In the genomic region with DNA sequence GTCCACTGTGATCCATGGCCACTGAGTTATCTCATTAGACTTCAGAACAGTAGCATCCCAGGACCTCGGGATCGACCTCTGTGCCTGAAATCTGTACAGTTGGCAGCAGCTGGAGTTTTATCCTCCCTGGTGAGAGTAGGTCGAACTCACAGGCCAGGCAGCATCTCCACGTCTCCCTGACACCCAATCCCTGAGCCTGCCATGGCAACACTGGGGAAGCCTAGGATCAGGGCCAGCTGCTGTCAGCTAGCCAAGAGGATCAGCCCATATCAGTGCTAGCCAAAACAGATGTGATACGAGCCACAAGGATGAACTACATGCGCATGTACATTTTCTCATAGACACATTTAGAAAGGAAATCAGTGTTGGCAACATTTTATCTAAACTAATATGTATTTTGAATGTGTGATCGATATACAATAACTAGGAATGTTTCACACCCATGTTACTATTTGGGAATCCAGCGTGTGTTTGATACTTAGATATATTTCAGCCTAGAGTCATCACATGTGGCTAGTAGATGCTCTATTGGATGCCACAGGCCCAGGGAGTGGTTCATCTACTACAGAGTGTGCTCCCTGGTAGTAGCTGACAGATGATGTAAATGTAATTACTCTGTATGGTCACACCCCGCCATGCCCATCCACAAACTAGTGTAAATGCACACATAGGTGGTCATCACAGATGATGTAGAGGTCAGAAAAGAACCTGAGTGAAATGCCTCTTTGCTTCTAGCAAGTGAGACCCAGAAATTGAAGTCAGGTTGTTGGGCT, we compare ENCODE assay signal across 12 mouse cellular contexts.
DNase-seq lines count a peak whose midpoint lies in the region; ATAC-seq lines count a peak whose summit lies in the region.
"Had no signal": no experiment of that assay in that cellular context is flagged by ENCODE, and none has a peak within 500 bp of the region (broad histone marks: within the 10 kb centered on the region; RNA-seq: fewer than 3 reads in every experiment).

No protein-coding gene starts in this region.

- H3K4me1 ChIP-seq in neural tube, embryonic 13.5 days (replicated peaks): 0 out of 2 replicates have a peak, but pooled peaks cover 3% of the 10 kb centered on the region
- H3K4me1 ChIP-seq: lung, embryonic 15.5 days had no signal

- DNase-seq in frontal cortex, postnatal 25 days (ENCODE audit: low spot score in 2 of 2): no peak
- no peak for DNase-seq in neural tube, embryonic 10.5 days (ENCODE audit: extremely low spot score, low spot score)
- peak; percentile 34 for DNase-seq in layer of hippocampus, adult 9-11 months
- peak; percentile 51 for DNase-seq in retina, postnatal 7 days (ENCODE audit: low read depth, low spot score)
- DNase-seq in cerebellum, adult 18-20 months: no peak
- DNase-seq: cerebellum, postnatal 36 days; thymus, adult 2 months had no signal

- no peak overlapping the region for H3K9ac ChIP-seq in neural tube, embryonic 13.5 days
- H3K9ac ChIP-seq: lung, embryonic 15.5 days had no signal

- H3K36me3 ChIP-seq in neural tube, embryonic 13.5 days: no peaks in the 10 kb centered on the region
- H3K36me3 ChIP-seq: lung, embryonic 15.5 days had no signal

- WGBS in neural tube, embryonic 13.5 days: 64% methylated on average over 9 of the region's 9 CpGs

- no peak overlapping the region for H3K4me3 ChIP-seq in neural tube, embryonic 13.5 days
- H3K4me3 ChIP-seq: lung, embryonic 15.5 days had no signal

- peak; percentile 39 for ATAC-seq in frontal cortex, adult (ENCODE audit: low TSS enrichment)
- ATAC-seq in neural tube, embryonic 13.5 days (ENCODE audit: low read depth): peak; percentile 78
- no peak for ATAC-seq in erythroblast, adult 5-6 weeks (replicated peaks; ENCODE audit: low FRiP score, poor library complexity, severe bottlenecking)
- ATAC-seq: CD4-positive, CD25-positive, alpha-beta regulatory T cell, adult 4 months had no signal

- H3K27me3 ChIP-seq in neural tube, embryonic 13.5 days: no peaks in the 10 kb centered on the region
- H3K27me3 ChIP-seq: lung, embryonic 15.5 days had no signal

- H3K9me3 ChIP-seq in neural tube, embryonic 13.5 days: no peaks in the 10 kb centered on the region
- H3K9me3 ChIP-seq: lung, embryonic 15.5 days had no signal

- no peak overlapping the region for H3K4me2 ChIP-seq in neural tube, embryonic 13.5 days
- H3K4me2 ChIP-seq: lung, embryonic 15.5 days had no signal

- H3K27ac ChIP-seq in neural tube, embryonic 13.5 days (replicated peaks): no peak overlapping the region; the same call in 1 of the 2 replicates
- H3K27ac ChIP-seq: lung, embryonic 15.5 days had no signal

Comparison
In these comparisons a context has a peak if more than half of its experiments do, and no peak if none do; other contexts are left out.
1. DNase-seq: peak in layer of hippocampus, adult 9-11 months (single experiment) and retina, postnatal 7 days (single experiment); none in frontal cortex, postnatal 25 days (0 of 2), neural tube, embryonic 10.5 days (single experiment) and cerebellum, adult 18-20 months (0 of 2).